Mouse (Mus musculus) C2C12 (cell line): ENCODE measurements around the gene Nlrc3.

Source experiments
- CEBPB ChIP-seq: IDR thresholded peaks from one replicate; pipeline ENCODE4 v1.6.1; 2011; ENCODE audit warnings: low read depth, mild to moderate bottlenecking, control low read depth, moderate library complexity
- CTCF ChIP-seq: IDR thresholded peaks from one replicate; pipeline ENCODE4 v1.5.1; 2011; ENCODE audit not compliant: control insufficient read depth, insufficient read depth, insufficient read length
- FOSL1 ChIP-seq: IDR thresholded peaks from one replicate; pipeline ENCODE4 v1.8.0; 2011; ENCODE audit warnings: mild to moderate bottlenecking, low read length; ENCODE audit not compliant: poor library complexity, insufficient read depth, severe bottlenecking
- MAX ChIP-seq: IDR thresholded peaks from one replicate; pipeline ENCODE4 v1.6.1; 2011; ENCODE audit warnings: mild to moderate bottlenecking, control low read depth

DNA sequence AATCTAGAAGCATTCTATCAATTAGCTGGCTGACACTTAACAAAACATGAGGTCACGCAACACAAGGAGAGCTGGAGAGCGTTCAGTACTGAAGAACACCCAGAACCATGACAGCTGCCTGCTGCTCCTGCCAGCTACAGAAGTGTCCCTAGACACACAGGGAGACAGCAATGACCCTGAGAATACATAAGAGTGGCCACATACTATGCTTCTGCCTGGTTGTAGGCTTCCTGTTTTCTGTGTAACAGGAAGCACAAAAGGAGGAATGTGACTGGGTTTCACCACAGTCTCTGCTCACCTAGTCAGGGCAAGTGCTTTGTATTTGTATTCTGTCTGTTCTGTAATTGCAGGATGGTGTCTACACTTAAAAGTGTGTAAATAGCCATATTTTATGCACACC is 55.7 kb downstream of the Nlrc3 start:
- TF ChIP-seq CEBPB (no peak), CTCF (no peak), FOSL1 (no peak), MAX (no peak)
